In the genomic region with DNA sequence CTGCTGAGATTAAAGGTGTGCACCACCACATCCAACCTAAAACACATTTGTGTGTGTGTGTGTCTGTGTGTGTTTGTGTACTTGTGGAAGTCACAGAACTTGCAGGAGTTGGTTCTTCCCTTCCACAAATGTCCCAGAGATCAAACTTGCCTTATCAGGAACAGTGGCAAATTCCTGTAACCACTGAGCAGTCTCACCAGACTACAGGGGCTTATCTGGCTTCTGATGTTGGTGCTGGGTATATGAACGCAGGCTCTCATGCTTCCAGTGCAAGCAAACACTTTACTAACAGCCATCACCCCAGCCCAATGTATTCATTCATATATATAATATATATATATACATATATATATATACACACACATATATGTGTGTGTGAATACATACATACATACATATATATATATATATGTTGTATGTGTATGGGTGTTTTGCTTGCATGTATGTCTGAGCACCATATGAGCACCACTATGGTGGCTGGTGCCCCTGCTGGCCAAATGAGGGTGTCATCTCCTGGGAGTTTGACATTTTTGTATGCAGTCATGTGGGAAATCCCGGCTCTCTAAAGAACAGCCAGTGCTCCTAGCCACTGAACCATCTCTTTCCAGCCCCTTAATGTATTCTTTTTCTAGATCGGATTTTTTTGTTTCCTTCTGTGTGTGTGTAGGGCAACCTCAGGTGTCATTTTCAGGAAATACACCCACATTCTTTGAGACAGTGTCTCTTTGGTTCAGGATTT, we compare ENCODE assay signal across 11 mouse cellular contexts. TPM values are rescaled to one million over a fixed set of nuclear protein-coding genes. Genes with fewer than 3 reads are reported as not detected.
DNase-seq lines count a peak whose midpoint lies in the region; TF ChIP-seq lines count a peak whose summit lies in the region.
"Had no signal": no experiment of that assay in that cellular context is flagged by ENCODE, and none has a peak within 500 bp of the region (broad histone marks: within the 10 kb centered on the region; RNA-seq: fewer than 3 reads in every experiment).

No protein-coding gene starts in this region.

- no peak for DNase-seq in heart, adult 2 months
- no peak for DNase-seq in heart, adult 9 months (ENCODE audit: low spot score in 2 of 2)
- DNase-seq in 3T3-L1 (ENCODE audit: low read depth, low spot score) (peak; percentile 44), MN1 (ENCODE audit: low spot score) (peak; percentile 27)
- peak; percentile 42 to 49 for DNase-seq in kidney, postnatal 4 days
- DNase-seq in urinary bladder, postnatal 10 days (ENCODE audit: low spot score), result no peak
- no peak for DNase-seq in cerebellum, adult 8-10 months
- DNase-seq in urinary bladder, postnatal 4 days (ENCODE audit: low spot score in 2 of 2), result no peak
- DNase-seq: cerebellum, postnatal 25 days had no signal

- peak; percentile 39 for TF ChIP-seq CTCF in heart, adult 2 months (IDR thresholded peaks at IDR 0.05)

- TF ChIP-seq POLR2A in heart, adult 2 months (IDR thresholded peaks at IDR 0.05; ENCODE audit: insufficient read depth, low read depth, low read length), result no peak

- no peaks in the 10 kb centered on the region for H3K36me3 ChIP-seq in heart, adult 2 months (ENCODE audit: control insufficient read depth, insufficient read depth, low read length)
- H3K36me3 ChIP-seq: limb, embryonic 15.5 days had no signal

- H3K4me3 ChIP-seq in heart, adult 2 months, result no peak overlapping the region
- H3K4me3 ChIP-seq: limb, embryonic 15.5 days had no signal

- WGBS in heart, adult 2 months, result 40% methylated on average over 3 of the region's 3 CpGs

- intact Hi-C loops in heart, adult 2 months (cut with DNase I), result no loop called here

- H3K4me1 ChIP-seq in heart, adult 2 months (ENCODE audit: control insufficient read depth, insufficient read depth, low read length), result peaks cover 2% of the 10 kb centered on the region

- no peaks in the 10 kb centered on the region for H3K27me3 ChIP-seq in heart, adult 2 months (ENCODE audit: control insufficient read depth, insufficient read depth, low read length)
- H3K27me3 ChIP-seq: limb, embryonic 15.5 days had no signal

- no peaks in the 10 kb centered on the region for H3K79me2 ChIP-seq in heart, adult 2 months (replicated peaks; ENCODE audit: control insufficient read depth, insufficient read depth, low read length)

- no peak overlapping the region for H3K9ac ChIP-seq in heart, adult 2 months (ENCODE audit: low read depth, low read length)
- H3K9ac ChIP-seq: hindbrain, embryonic 14.5 days; limb, embryonic 15.5 days had no signal

- H3K27ac ChIP-seq in heart, adult 2 months, result no peak overlapping the region
- H3K27ac ChIP-seq: hindbrain, embryonic 14.5 days; limb, embryonic 15.5 days had no signal

- no peak for TF ChIP-seq EP300 in heart, adult 2 months (IDR thresholded peaks at IDR 0.05; ENCODE audit: insufficient read depth, low read depth, low read length)

RNA-seq across cellular contexts. Expression of a gene that starts 2.2 kb away (rescaled TPM):
- 1 to 10 TPM; 3.6 to 4.4 TPM for total RNA-seq in heart, adult 2 months (2021)
- 2.3 and 4.9 TPM in 2 replicates for polyA plus RNA-seq in heart, adult 2 months (2012; rRNA removed)

RNA-seq across cellular contexts. Expression of a gene that starts 14.8 kb away (rescaled TPM):
- total RNA-seq in heart, adult 2 months (2021), result under 1 TPM in 1 of 2 experiments, not detected in 1; 0.10 TPM
- polyA plus RNA-seq in heart, adult 2 months (2012; rRNA removed), result 0.18 TPM in 2 replicates

RNA-seq across cellular contexts. Expression of a gene that starts 15.0 kb away (rescaled TPM):
- total RNA-seq in heart, adult 2 months (2021), result 10 to 100 TPM; 38.5 to 44.5 TPM
- 27.4 and 49.5 TPM in 2 replicates for polyA plus RNA-seq in heart, adult 2 months (2012; rRNA removed)

Comparison
In these comparisons a context has a peak if more than half of its experiments do, and no peak if none do; other contexts are left out.
1. DNase-seq: peak in 3T3-L1 (single experiment), MN1 (single experiment) and kidney, postnatal 4 days (2 of 2); none in heart, adult 2 months (0 of 2), heart, adult 9 months (0 of 2), urinary bladder, postnatal 10 days (single experiment), cerebellum, adult 8-10 months (single experiment) and urinary bladder, postnatal 4 days (0 of 2).